ENCODE assay signal across 9 mouse cellular contexts in genomic region chr8:84775621-84776113, GRCm38 (mm10). TPM values are rescaled to one million over a fixed set of nuclear protein-coding genes. Genes with fewer than 3 reads are reported as not detected.
DNase-seq lines count a peak whose midpoint lies in the region; ATAC-seq and TF ChIP-seq lines count a peak whose summit lies in the region.
"Had no signal": no experiment of that assay in that cellular context is flagged by ENCODE, and none has a peak within 500 bp of the region (broad histone marks: within the 10 kb centered on the region; RNA-seq: fewer than 3 reads in every experiment).

No protein-coding gene starts in this region.

- WGBS in midbrain, embryonic 10.5 days, result 0% methylated on average over 7 of the region's 7 CpGs
- 4% methylated on average over 7 of the region's 7 CpGs for WGBS in midbrain, embryonic 11.5 days
- 2% methylated on average over 7 of the region's 7 CpGs for WGBS in limb, embryonic 10.5 days
- WGBS in stomach, postnatal 0 days, result 41% methylated on average over 7 of the region's 7 CpGs

- DNase-seq in cerebellum, postnatal 14 days, result peak; percentile 60 to 61
- DNase-seq in cerebellum, adult 11 months, result no peak
- DNase-seq in midbrain, embryonic 10.5 days (ENCODE audit: low spot score), result peak; percentile 29
- DNase-seq in midbrain, embryonic 11.5 days (ENCODE audit: low spot score, missing footprints), result no peak
- DNase-seq in limb, embryonic 10.5 days (ENCODE audit: low spot score), result peak; percentile 54
- DNase-seq in stomach, postnatal 0 days (ENCODE audit: low spot score), result peak; percentile 22
- DNase-seq in adrenal gland, adult 2 months, result no peak
- no peak for DNase-seq in layer of hippocampus, adult 9-11 months
- DNase-seq: adrenal gland, postnatal 36 days had no signal

- H3K9ac ChIP-seq in midbrain, embryonic 11.5 days (ENCODE audit: low read length), result no peak overlapping the region
- peak overlapping the region; percentile 50 for H3K9ac ChIP-seq in stomach, postnatal 0 days (ENCODE audit: low read length)

- TF ChIP-seq CTCF in stomach, postnatal 0 days (IDR thresholded peaks at IDR 0.05; ENCODE audit: low read depth), result no peak

- H3K36me3 ChIP-seq in midbrain, embryonic 10.5 days, result no peaks in the 10 kb centered on the region
- H3K36me3 ChIP-seq in midbrain, embryonic 11.5 days (ENCODE audit: control insufficient read depth, insufficient read depth, low read length), result no peaks in the 10 kb centered on the region
- H3K36me3 ChIP-seq in limb, embryonic 10.5 days, result no peaks in the 10 kb centered on the region
- no peaks in the 10 kb centered on the region for H3K36me3 ChIP-seq in stomach, postnatal 0 days (ENCODE audit: control insufficient read depth, insufficient read depth, low read length)

- peaks cover 28% of the 10 kb centered on the region for H3K4me1 ChIP-seq in midbrain, embryonic 10.5 days
- peaks cover 4% of the 10 kb centered on the region; the same call in 1 of the 2 replicates for H3K4me1 ChIP-seq in midbrain, embryonic 11.5 days (ENCODE audit: control insufficient read depth, insufficient read depth, low read length)
- H3K4me1 ChIP-seq in limb, embryonic 10.5 days, result peaks cover 62% of the 10 kb centered on the region
- peaks cover 22% of the 10 kb centered on the region for H3K4me1 ChIP-seq in stomach, postnatal 0 days (replicated peaks; ENCODE audit: control insufficient read depth, insufficient read depth)

- no peak for TF ChIP-seq EP300 in stomach, postnatal 0 days (optimal IDR thresholded peaks at IDR 0.05)

- peaks cover 100% of the 10 kb centered on the region for H3K27me3 ChIP-seq in midbrain, embryonic 10.5 days (ENCODE audit: low read depth, poor library complexity, severe bottlenecking)
- peaks cover 100% of the 10 kb centered on the region for H3K27me3 ChIP-seq in midbrain, embryonic 11.5 days (ENCODE audit: control insufficient read depth, insufficient read depth, low read length)
- peaks cover 100% of the 10 kb centered on the region for H3K27me3 ChIP-seq in limb, embryonic 10.5 days (ENCODE audit: low read depth, poor library complexity, severe bottlenecking)
- H3K27me3 ChIP-seq in stomach, postnatal 0 days (ENCODE audit: control insufficient read depth, insufficient read depth, low read length), result no peaks in the 10 kb centered on the region

- no peak overlapping the region for H3K4me3 ChIP-seq in midbrain, embryonic 10.5 days
- no peak overlapping the region for H3K4me3 ChIP-seq in midbrain, embryonic 11.5 days (ENCODE audit: low read depth, low read length)
- no peak overlapping the region for H3K4me3 ChIP-seq in limb, embryonic 10.5 days
- H3K4me3 ChIP-seq in stomach, postnatal 0 days (ENCODE audit: low read depth, low read length), result no peak overlapping the region

- no peak overlapping the region for H3K27ac ChIP-seq in midbrain, embryonic 10.5 days (replicated peaks)
- H3K27ac ChIP-seq in midbrain, embryonic 11.5 days (ENCODE audit: low read depth, low read length), result no peak overlapping the region
- no peak overlapping the region for H3K27ac ChIP-seq in limb, embryonic 10.5 days
- peak overlapping the region; percentile 92 for H3K27ac ChIP-seq in stomach, postnatal 0 days (replicated peaks)

- ATAC-seq in midbrain, embryonic 11.5 days (ENCODE audit: low FRiP score), result no peak
- ATAC-seq in stomach, postnatal 0 days (ENCODE audit: low FRiP score, low TSS enrichment), result no peak

- H3K9me3 ChIP-seq in midbrain, embryonic 10.5 days (replicated peaks), result no peaks in the 10 kb centered on the region
- no peaks in the 10 kb centered on the region for H3K9me3 ChIP-seq in midbrain, embryonic 11.5 days (ENCODE audit: control insufficient read depth, low read length)
- no peaks in the 10 kb centered on the region for H3K9me3 ChIP-seq in limb, embryonic 10.5 days (replicated peaks)
- no peaks in the 10 kb centered on the region for H3K9me3 ChIP-seq in stomach, postnatal 0 days (ENCODE audit: control insufficient read depth, low read length)

- no peak overlapping the region for H3K4me2 ChIP-seq in midbrain, embryonic 11.5 days
- H3K4me2 ChIP-seq in stomach, postnatal 0 days (replicated peaks; ENCODE audit: low read depth), result peak overlapping the region; percentile 55

RNA-seq across cellular contexts. Expression of gene Nfix, which starts 24.5 kb away (rescaled TPM):
- polyA plus RNA-seq in midbrain, embryonic 10.5 days (2016; fragmentation: Nextera tagmentation; extraction: Ambion mirVana), result 0.49 and 1.2 TPM in 2 replicates
- polyA plus RNA-seq in midbrain, embryonic 11.5 days (2014; fragmentation: Nextera tagmentation; extraction: Ambion mirVana), result 2.2 and 2.5 TPM in 2 replicates
- 0.24 and 2.1 TPM in 2 replicates for polyA plus RNA-seq in limb, embryonic 10.5 days (2016; fragmentation: Nextera tagmentation; extraction: Ambion mirVana)
- polyA plus RNA-seq in stomach, postnatal 0 days (2015; fragmentation: Nextera tagmentation; extraction: Ambion mirVana), result 36.5 and 36.6 TPM in 2 replicates
- 100 to 1,000 TPM in 1 of 2 experiments, 10 to 100 TPM in 1; 91.3 to 113 TPM for total RNA-seq in adrenal gland, adult 2 months (2021)
- polyA plus RNA-seq in adrenal gland, adult 2 months (2012; rRNA removed), result 47.0 and 59.9 TPM in 2 replicates

RNA-seq across cellular contexts. Expression of gene Dand5, which starts 47.0 kb away (rescaled TPM):
- polyA plus RNA-seq in midbrain, embryonic 10.5 days (2016; fragmentation: Nextera tagmentation; extraction: Ambion mirVana), result 2.9 and 5.3 TPM in 2 replicates
- 3.9 and 4.6 TPM in 2 replicates for polyA plus RNA-seq in midbrain, embryonic 11.5 days (2014; fragmentation: Nextera tagmentation; extraction: Ambion mirVana)
- polyA plus RNA-seq in limb, embryonic 10.5 days (2016; fragmentation: Nextera tagmentation; extraction: Ambion mirVana), result 1.9 and 2.7 TPM in 2 replicates
- polyA plus RNA-seq in stomach, postnatal 0 days (2015; fragmentation: Nextera tagmentation; extraction: Ambion mirVana), result 3.3 TPM in 2 replicates
- total RNA-seq in adrenal gland, adult 2 months (2021), result 10 to 100 TPM; 11.5 to 12.2 TPM
- polyA plus RNA-seq in adrenal gland, adult 2 months (2012; rRNA removed), result 5.1 and 7.0 TPM in 2 replicates

RNA-seq across cellular contexts. Expression of gene G430095P16Rik, which starts 52.9 kb away (rescaled TPM):
- polyA plus RNA-seq in midbrain, embryonic 10.5 days (2016; fragmentation: Nextera tagmentation; extraction: Ambion mirVana), result 1.1 and 1.4 TPM in 2 replicates
- polyA plus RNA-seq in midbrain, embryonic 11.5 days (2014; fragmentation: Nextera tagmentation; extraction: Ambion mirVana), result 1.6 and 1.9 TPM in 2 replicates
- 3.7 and 8.1 TPM in 2 replicates for polyA plus RNA-seq in limb, embryonic 10.5 days (2016; fragmentation: Nextera tagmentation; extraction: Ambion mirVana)
- 1.7 and 2.0 TPM in 2 replicates for polyA plus RNA-seq in stomach, postnatal 0 days (2015; fragmentation: Nextera tagmentation; extraction: Ambion mirVana)
- total RNA-seq in adrenal gland, adult 2 months (2021), result under 1 TPM in 1 of 2 experiments, not detected in 1; 0.59 TPM
- polyA plus RNA-seq in adrenal gland, adult 2 months (2012; rRNA removed), result 0.26 and 0.76 TPM in 2 replicates

RNA-seq across cellular contexts. Expression of gene Gadd45gip1, which starts 55.7 kb away (rescaled TPM):
- 46.3 and 47.2 TPM in 2 replicates for polyA plus RNA-seq in midbrain, embryonic 10.5 days (2016; fragmentation: Nextera tagmentation; extraction: Ambion mirVana)
- 37.3 and 37.8 TPM in 2 replicates for polyA plus RNA-seq in midbrain, embryonic 11.5 days (2014; fragmentation: Nextera tagmentation; extraction: Ambion mirVana)
- 51.7 and 54.4 TPM in 2 replicates for polyA plus RNA-seq in limb, embryonic 10.5 days (2016; fragmentation: Nextera tagmentation; extraction: Ambion mirVana)
- polyA plus RNA-seq in stomach, postnatal 0 days (2015; fragmentation: Nextera tagmentation; extraction: Ambion mirVana), result 38.5 and 39.3 TPM in 2 replicates
- 10 to 100 TPM; 72.6 to 74.9 TPM for total RNA-seq in adrenal gland, adult 2 months (2021)
- polyA plus RNA-seq in adrenal gland, adult 2 months (2012; rRNA removed), result 141 and 196 TPM in 2 replicates

Comparison
In these comparisons a context has a peak if more than half of its experiments do, and no peak if none do; other contexts are left out.
1. DNase-seq: peak in cerebellum, postnatal 14 days (2 of 2), midbrain, embryonic 10.5 days (single experiment), limb, embryonic 10.5 days (single experiment) and stomach, postnatal 0 days (single experiment); none in cerebellum, adult 11 months (single experiment), midbrain, embryonic 11.5 days (single experiment), adrenal gland, adult 2 months (single experiment) and layer of hippocampus, adult 9-11 months (single experiment).
2. RNA of gene Nfix, which starts 24.5 kb away (polyA plus RNA-seq): 47.0 to 59.9 TPM in adrenal gland, adult 2 months and 36.5 to 36.6 TPM in stomach, postnatal 0 days; 2.2 to 2.5 TPM in midbrain, embryonic 11.5 days, 0.24 to 2.1 TPM in limb, embryonic 10.5 days and 0.49 to 1.2 TPM in midbrain, embryonic 10.5 days; every median in the first group is over 10 times any median in the second.